Mouse (Mus musculus) forebrain, embryonic 15.5 days (tissue): ENCODE results near the gene Klhl1. TPM values are rescaled to one million over a fixed set of nuclear protein-coding genes. Genes with fewer than 3 reads are reported as not detected.

ENCODE experiments used
- ATAC-seq: fragments of 200-750 bp; cut with Nextera tagmentation; replicated peaks from 2 replicates; pipeline ENCODE4 v1.8.0; 2017; ENCODE audit warnings: mild to moderate bottlenecking, moderate TSS enrichment, moderate library complexity
- H3K27ac ChIP-seq: fragments of 300-500 bp; sonication (generic); replicated peaks from 2 replicates; pipeline ENCODE4 v1.5.1; 2015; ENCODE audit warnings: mild to moderate bottlenecking, inconsistent platforms
- H3K27me3 ChIP-seq: fragments of 300-500 bp; sonication (generic); 2 replicates; pipeline ENCODE4 v1.6.1; 2015; ENCODE audit warnings: inconsistent platforms
- H3K36me3 ChIP-seq: fragments of 300-500 bp; sonication (generic); 2 replicates; pipeline ENCODE4 v1.6.1; 2015; ENCODE audit warnings: mild to moderate bottlenecking, inconsistent platforms
- H3K4me1 ChIP-seq: fragments of 300-500 bp; sonication (generic); 2 replicates; pipeline ENCODE4 v1.6.1; 2015; ENCODE audit warnings: inconsistent platforms
- H3K4me2 ChIP-seq: fragments of 300-500 bp; sonication (generic); replicated peaks from 2 replicates; pipeline ENCODE4 v1.6.1; 2015; ENCODE audit warnings: mild to moderate bottlenecking, inconsistent platforms
- H3K4me3 ChIP-seq: fragments of 300-500 bp; sonication (generic); 2 replicates; pipeline ENCODE4 v1.5.1; 2015; ENCODE audit warnings: mild to moderate bottlenecking, inconsistent platforms
- H3K9ac ChIP-seq: fragments of 300-500 bp; sonication (generic); replicated peaks from 2 replicates; pipeline ENCODE4 v1.6.1; 2015; ENCODE audit warnings: mild to moderate bottlenecking, inconsistent platforms
- H3K9me3 ChIP-seq: fragments of 300-500 bp; sonication (generic); 2 replicates; pipeline ENCODE4 v1.6.1; 2016; ENCODE audit warnings: inconsistent platforms
- WGBS: fragments of 180-500 bp; shearing (Covaris S2); methylation state at CpG from one replicate; pipeline ENCODE4 v1.1.7; 2015; ENCODE audit warnings: mixed read lengths; 5-methylcytosine and 5-hydroxymethylcytosine counted together
- polyA plus RNA-seq: library from polyadenylated mRNA; unstranded; fragments of >200 nt; fragmentation: Nextera tagmentation; extraction: Ambion mirVana; gene quantifications from 2 replicates; pipeline ENCODE4 v1.2.1, GENCODE M21; 2015

Klhl1 gene
- polyA plus RNA-seq = 1.7 and 1.9 TPM in 2 replicates

DNA sequence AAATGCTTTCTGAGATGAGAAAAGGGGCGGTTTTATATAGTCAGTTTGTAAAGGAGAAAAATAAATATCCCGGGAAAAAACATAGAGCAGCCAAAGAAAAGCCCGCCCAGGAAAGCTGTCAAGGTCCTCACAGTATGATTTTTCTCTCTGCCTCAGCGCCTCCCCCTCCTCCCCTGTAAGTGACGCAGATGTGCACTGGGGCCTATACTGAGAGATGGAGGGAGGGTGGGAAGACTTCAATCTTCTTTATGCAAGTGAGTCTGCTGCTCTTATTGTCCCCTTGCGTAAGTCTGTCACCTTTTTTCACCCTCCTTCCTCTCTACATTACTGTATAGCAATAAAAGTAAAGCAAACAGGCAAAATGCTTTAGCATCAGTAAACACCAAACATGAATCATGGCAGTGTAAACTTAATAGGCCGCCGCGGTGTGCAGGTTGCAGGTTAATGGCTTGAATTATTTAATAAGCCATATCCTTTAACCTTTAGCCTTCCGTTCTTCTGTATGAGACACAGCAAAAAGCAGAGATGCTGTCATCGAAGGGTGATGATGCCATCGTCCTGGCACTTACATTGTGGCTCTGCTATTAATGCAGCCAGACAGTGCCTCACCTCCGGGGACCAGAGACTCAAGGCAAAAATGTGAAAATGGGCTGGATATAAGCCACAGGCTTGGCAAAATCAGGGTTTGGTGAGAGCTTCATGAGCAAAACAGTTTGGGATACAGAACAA is at the start of gene Klhl1:
Klhl1 (minus strand) TSS at position 149 of the 729 bp plus-strand sequence.
- no peaks in the 10 kb centered on the region for H3K36me3 ChIP-seq
- peak within 1 kb of the TSS; percentile 61 for H3K9ac ChIP-seq
- ATAC-seq = peak; percentile 91
- WGBS = 40% methylated on average over 13 of the region's 13 CpGs
- H3K4me2 ChIP-seq = peak within 1 kb of the TSS; percentile 95
- peaks cover 12% of the 10 kb centered on the region for H3K4me1 ChIP-seq
- H3K27me3 ChIP-seq = no peaks in the 10 kb centered on the region
- peak within 1 kb of the TSS; percentile 56 for H3K4me3 ChIP-seq
- peak within 1 kb of the TSS; percentile 25; the same call in 1 of the 2 replicates for H3K27ac ChIP-seq
- no peaks in the 10 kb centered on the region for H3K9me3 ChIP-seq

DNA sequence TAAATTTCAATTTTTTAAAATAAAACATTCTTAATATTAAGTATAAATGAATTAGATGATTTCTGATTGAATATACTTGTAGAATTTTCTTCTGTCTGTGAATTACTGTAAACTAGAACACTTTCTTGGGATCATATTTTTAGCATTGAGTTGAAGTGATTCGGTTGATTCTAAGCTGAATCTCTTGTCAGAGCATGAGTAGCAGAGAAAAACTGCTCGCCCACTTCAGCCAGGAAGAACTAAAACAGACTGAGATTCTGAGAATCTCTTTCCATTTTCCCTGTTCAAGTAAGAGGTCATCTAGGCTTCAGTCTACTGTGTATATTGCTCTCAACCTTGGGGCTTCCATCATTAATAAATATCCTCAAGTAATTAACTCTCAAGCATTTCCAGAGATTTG is 34.8 kb upstream of the Klhl1 start:
- Histone ChIP-seq H3K9ac (no peak overlapping the region), H3K4me2 (no peak overlapping the region), H3K27ac (no peak overlapping the region), H3K4me1 (no peaks in the 10 kb centered on the region), H3K36me3 (no peaks in the 10 kb centered on the region), H3K9me3 (no peaks in the 10 kb centered on the region), H3K4me3 (no peak overlapping the region), H3K27me3 (no peaks in the 10 kb centered on the region)
- ATAC-seq = no peak
- 83% methylated on average over 2 of the region's 2 CpGs for WGBS

DNA sequence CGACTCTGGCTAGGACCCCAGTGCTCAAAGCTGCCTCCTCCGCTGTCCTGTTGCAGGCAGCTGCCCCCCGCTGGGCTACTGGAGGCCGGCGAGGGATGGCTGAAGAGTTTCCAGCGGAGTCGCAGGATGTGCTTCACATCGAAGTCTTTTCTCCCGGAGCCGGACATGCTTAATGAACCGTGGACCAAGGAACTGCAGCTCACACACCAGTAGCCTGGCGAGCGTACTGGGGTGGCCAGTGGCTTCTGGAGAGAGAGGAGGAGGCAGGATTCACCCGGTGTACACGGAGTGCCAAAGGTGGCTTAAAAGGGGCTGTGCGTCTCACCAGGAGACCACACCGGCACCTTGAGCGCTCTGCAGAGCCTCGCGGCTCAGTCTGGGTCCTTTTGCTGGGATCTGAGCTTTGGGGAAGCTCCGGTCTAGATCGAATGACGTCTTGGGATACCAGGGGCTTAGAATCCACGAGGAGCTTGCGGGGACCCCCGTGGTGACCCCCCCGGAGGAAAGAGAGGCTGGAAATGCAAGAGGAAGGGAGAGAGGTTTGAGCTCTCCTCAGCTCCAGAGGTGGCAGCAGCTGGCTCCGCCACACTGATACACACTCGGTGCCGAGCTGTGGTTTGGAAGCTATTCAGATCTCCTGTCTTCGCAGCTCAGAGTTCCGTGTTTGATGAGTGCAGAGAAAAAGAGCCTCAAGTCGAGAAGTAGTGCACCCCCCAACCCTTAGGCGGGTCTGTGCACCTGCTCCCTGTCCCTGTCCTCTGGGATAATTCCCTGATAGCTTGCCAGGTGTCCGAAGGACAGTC is 550 bp downstream of the Klhl1 start:
- Histone ChIP-seq H3K9ac (peak overlapping the region; percentile 61), H3K4me1 (peaks cover 12% of the 10 kb centered on the region), H3K27ac (peak overlapping the region; percentile 25; the same call in 1 of the 2 replicates), H3K27me3 (no peaks in the 10 kb centered on the region), H3K9me3 (no peaks in the 10 kb centered on the region), H3K4me3 (peak overlapping the region; percentile 56), H3K36me3 (no peaks in the 10 kb centered on the region), H3K4me2 (peak overlapping the region; percentile 95)
- WGBS = under 1% methylated on average over 35 of the region's 35 CpGs
- ATAC-seq = peak; percentile 93

DNA sequence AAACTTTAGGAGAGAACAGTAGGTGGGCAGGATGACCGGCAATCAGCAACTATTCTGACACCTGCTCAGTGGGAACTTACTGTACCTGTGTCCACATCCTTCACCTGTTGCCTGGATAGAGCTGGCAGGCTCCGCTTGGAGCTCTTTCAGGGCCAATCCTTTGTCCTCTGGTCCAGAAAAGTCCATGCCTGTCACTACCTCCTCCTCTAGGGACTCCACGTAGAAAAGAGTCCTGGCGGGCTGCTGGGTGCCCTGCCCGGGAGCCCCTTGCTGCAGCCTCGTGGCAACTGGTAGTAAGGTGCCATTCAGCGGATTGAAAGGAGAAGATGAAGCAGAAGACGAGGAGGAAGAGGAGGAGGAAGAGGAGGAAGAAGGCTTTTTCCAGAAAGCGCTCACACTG is 1.2 kb downstream of the Klhl1 start:
- H3K27me3 ChIP-seq = no peaks in the 10 kb centered on the region
- H3K27ac ChIP-seq = no peak overlapping the region
- H3K9ac ChIP-seq = peak overlapping the region; percentile 61
- peak; percentile 43 for ATAC-seq
- H3K4me1 ChIP-seq = peaks cover 12% of the 10 kb centered on the region
- 6% methylated on average over 9 of the region's 9 CpGs for WGBS
- H3K9me3 ChIP-seq = no peaks in the 10 kb centered on the region
- peak overlapping the region; percentile 56 for H3K4me3 ChIP-seq
- H3K4me2 ChIP-seq = peak overlapping the region; percentile 95
- H3K36me3 ChIP-seq = no peaks in the 10 kb centered on the region

DNA sequence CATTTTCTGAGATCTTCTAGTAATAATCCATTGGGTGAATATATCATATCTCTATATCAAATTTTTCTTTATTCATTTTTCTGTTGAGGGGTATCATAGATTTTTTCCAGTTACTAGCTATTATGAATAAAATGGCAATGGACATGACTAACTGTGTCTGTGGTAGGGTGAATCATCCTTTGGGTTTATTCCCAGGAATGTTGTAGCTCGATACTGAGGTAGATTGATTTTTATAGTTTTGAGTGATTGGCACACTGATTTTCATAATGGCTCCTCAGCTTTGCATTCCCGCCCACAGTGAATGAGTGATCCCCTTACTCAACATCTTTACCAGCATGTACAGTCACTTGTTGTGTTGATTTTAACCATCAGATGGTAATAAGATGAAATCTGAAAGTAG is 19.0 kb downstream of the Klhl1 start:
- no peak overlapping the region for H3K9ac ChIP-seq
- no peaks in the 10 kb centered on the region for H3K36me3 ChIP-seq
- no peaks in the 10 kb centered on the region for H3K27me3 ChIP-seq
- no peak overlapping the region for H3K4me3 ChIP-seq
- H3K27ac ChIP-seq = no peak overlapping the region
- H3K9me3 ChIP-seq = no peaks in the 10 kb centered on the region
- no peak for ATAC-seq
- H3K4me2 ChIP-seq = no peak overlapping the region
- 89% methylated on average over 2 of the region's 2 CpGs for WGBS
- no peaks in the 10 kb centered on the region for H3K4me1 ChIP-seq

DNA sequence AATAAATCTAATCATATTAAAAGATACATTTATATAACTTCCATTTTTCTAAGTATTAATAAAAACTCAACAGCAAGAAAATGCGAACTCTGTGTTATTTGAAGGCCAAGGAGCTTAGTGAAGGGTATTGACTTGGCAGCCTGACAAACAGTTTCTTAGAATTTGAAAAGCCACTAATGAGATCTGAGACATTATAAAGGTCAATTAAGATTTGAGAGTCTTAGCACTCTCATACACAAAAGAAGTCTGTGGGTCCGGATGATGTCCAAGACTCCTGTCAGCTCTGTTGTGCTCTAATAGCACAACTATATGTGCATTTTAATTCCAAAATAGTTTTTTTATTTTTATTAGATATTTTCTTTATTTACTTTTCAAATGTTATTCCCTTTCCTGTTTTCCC is 47.1 kb downstream of the Klhl1 start:
- Histone ChIP-seq H3K4me2 (no peak overlapping the region), H3K36me3 (no peaks in the 10 kb centered on the region), H3K9me3 (no peaks in the 10 kb centered on the region), H3K4me1 (peaks cover 4% of the 10 kb centered on the region; the same call in 1 of the 2 replicates), H3K9ac (no peak overlapping the region), H3K27ac (no peak overlapping the region), H3K4me3 (no peak overlapping the region), H3K27me3 (no peaks in the 10 kb centered on the region)
- peak; percentile 64 for ATAC-seq
- WGBS = 10% methylated on average over 2 of the region's 2 CpGs

DNA sequence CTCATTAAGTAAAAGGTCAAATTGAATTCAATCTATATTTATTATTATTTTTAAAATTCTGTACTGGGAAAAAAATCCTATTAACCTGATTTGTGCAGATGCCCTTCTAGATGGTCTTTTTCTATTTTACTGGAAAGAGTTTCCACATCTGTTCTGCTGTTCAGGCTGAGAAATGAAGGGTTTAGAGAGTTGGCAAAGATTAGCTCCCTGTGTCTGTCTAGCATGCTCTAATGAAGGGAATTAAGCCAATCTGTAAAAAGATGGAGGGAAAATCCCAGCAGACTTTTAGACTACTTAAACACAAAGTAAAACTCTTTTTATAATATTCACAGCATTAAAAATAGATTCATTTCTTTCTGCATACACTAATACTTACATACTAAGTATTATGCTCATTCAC is 47.6 kb downstream of the Klhl1 start:
- no peak; the same call in 1 of the 2 replicates for ATAC-seq
- Histone ChIP-seq H3K9ac (no peak overlapping the region), H3K4me2 (no peak overlapping the region), H3K27ac (no peak overlapping the region), H3K4me1 (peaks cover 4% of the 10 kb centered on the region; the same call in 1 of the 2 replicates), H3K4me3 (no peak overlapping the region), H3K36me3 (no peaks in the 10 kb centered on the region), H3K27me3 (no peaks in the 10 kb centered on the region), H3K9me3 (no peaks in the 10 kb centered on the region)

DNA sequence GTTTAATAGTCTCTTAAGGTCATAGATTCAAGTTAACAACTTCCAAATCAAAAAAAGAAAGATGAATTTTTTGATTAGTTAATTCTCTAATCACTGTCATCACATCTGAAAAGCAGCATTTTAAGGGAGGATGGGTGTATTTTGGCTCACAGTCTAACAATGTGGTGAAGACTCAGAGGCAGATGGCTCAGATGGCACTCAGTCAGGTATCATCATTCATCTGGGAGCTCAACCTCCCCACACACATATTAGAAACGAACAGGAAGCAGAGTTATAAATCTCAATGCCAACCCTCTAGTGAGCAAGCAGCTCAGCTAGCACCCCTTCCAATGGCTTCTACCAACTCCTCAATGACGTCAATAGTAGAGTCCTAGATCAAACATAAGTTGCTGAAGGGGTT is 57.1 kb downstream of the Klhl1 start:
- H3K9me3 ChIP-seq = no peaks in the 10 kb centered on the region
- H3K27me3 ChIP-seq = no peaks in the 10 kb centered on the region
- WGBS = 62% methylated on average over 2 of the region's 2 CpGs
- no peak for ATAC-seq
- H3K9ac ChIP-seq = no peak overlapping the region
- no peak overlapping the region for H3K4me2 ChIP-seq
- no peak overlapping the region for H3K27ac ChIP-seq
- H3K4me1 ChIP-seq = no peaks in the 10 kb centered on the region
- no peaks in the 10 kb centered on the region for H3K36me3 ChIP-seq
- no peak overlapping the region for H3K4me3 ChIP-seq

DNA sequence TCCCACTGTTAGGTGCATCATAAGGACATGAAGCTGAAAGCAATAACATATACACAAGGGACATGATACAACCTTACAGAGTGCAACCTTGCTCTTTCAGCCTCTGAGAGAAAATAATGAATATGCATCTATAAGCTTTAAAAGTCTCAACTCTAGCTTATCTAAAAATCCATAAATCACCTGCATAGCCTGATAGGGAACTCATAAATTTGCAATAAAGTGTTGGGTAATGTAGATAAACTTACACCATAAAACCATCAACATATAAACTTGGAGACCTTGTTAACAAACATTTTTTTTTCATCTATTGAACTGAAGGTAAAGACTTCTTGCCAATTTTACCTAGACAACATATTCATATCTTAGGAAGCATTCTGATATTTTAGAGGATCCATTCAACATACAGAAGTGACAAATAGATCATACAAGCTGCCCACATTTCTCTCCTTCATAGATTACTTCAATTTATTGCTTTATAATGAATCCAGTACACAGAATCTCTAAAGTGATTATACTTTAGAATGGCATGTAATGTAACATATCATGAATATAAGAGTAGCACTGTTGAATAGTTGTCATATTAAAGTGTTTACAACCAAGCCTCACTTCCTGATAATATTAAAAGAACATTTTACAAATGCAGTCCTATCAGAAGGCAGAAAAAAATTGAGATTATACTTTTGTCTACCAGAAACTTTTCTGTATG is 126.7 kb downstream of the Klhl1 start:
- Histone ChIP-seq H3K4me1 (no peaks in the 10 kb centered on the region), H3K4me3 (no peak overlapping the region), H3K9me3 (no peaks in the 10 kb centered on the region), H3K27me3 (no peaks in the 10 kb centered on the region), H3K4me2 (no peak overlapping the region), H3K36me3 (no peaks in the 10 kb centered on the region), H3K27ac (no peak overlapping the region), H3K9ac (no peak overlapping the region)
- ATAC-seq = no peak

DNA sequence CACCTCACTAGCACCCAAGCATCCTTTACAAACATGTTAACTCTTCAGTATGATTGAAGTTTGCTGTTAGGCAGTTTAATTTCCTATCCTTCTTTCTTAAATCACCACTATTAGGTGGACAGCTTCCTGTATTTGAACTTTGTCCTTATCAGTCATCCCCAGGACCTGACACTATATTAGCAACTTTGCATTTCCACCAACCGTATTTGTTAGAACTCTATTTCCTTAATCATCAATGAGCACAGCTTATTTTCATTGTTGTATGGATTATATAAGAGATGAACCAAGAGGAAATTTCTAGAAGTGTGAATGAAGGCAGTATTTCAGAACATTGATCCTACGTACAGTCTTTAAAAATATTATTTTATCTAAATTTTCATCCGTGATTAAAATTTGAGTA is 156.2 kb downstream of the Klhl1 start:
- no peak overlapping the region for H3K4me3 ChIP-seq
- H3K27ac ChIP-seq = no peak overlapping the region
- H3K36me3 ChIP-seq = no peaks in the 10 kb centered on the region
- WGBS = 93% methylated on average over 3 of the region's 3 CpGs
- H3K9me3 ChIP-seq = no peaks in the 10 kb centered on the region
- ATAC-seq = no peak
- no peaks in the 10 kb centered on the region for H3K4me1 ChIP-seq
- H3K9ac ChIP-seq = no peak overlapping the region
- no peak overlapping the region for H3K4me2 ChIP-seq
- H3K27me3 ChIP-seq = no peaks in the 10 kb centered on the region

DNA sequence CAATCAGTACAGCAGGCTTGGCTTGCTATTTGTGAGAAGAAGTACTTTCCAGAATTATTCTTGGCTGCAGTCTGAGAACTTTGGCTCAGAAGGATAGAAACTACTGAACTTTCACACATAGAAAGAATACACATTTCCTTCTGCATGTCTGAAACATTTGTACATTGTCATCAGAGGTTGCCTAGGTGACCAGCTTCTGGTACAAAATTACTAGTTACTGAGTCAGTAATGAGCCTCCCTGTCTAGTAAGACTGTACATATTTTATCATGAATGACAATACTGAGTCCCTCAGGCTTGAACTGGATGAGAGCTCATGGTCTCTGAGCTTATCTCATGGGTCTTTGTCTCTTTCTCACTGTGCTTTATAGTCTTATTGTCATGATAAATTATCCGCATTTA is 170.7 kb downstream of the Klhl1 start:
- 96% methylated on average over 1 of the region's 1 CpGs for WGBS

DNA sequence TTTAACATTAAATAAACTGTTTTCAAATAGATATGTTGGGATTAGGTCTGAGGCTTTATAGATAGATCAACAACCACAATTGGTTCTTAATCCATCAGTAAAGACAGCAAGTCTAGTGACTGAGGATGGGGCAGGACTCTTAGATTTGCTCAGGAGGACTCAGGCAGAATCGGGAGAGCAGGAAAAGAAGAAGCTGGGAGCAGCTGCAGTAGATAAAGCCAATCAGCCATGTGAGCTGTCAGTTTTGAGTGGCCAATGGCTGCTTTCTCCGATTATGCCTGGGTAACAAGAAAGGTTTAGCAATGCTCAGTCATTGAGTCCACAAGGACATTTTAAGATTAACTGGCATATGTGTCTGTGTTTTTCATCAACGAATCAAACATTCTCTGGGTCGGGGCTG is 187.8 kb downstream of the Klhl1 start:
- no peak overlapping the region for H3K4me2 ChIP-seq
- no peak overlapping the region for H3K4me3 ChIP-seq
- 61% methylated on average over 4 of the region's 4 CpGs for WGBS
- H3K4me1 ChIP-seq = no peaks in the 10 kb centered on the region
- H3K9me3 ChIP-seq = no peaks in the 10 kb centered on the region
- no peak overlapping the region for H3K27ac ChIP-seq
- no peak for ATAC-seq
- no peaks in the 10 kb centered on the region for H3K27me3 ChIP-seq
- H3K9ac ChIP-seq = no peak overlapping the region
- no peaks in the 10 kb centered on the region for H3K36me3 ChIP-seq

More for the DNA sequence above, 170.7 kb downstream of the Klhl1 start:
- Histone ChIP-seq H3K4me1 (no peaks in the 10 kb centered on the region), H3K36me3 (no peaks in the 10 kb centered on the region), H3K9ac (no peak overlapping the region), H3K27ac (no peak overlapping the region), H3K9me3 (no peaks in the 10 kb centered on the region), H3K4me3 (no peak overlapping the region), H3K27me3 (no peaks in the 10 kb centered on the region), H3K4me2 (no peak overlapping the region)
- ATAC-seq = 0 out of 2 replicates have a peak, but pooled peaks have one; percentile 38
